Mouse (Mus musculus): ENCODE results near the gene Fbxl8. TPM values are rescaled to one million over a fixed set of nuclear protein-coding genes. Genes with fewer than 3 reads are reported as not detected.

Fbxl8 gene
- polyA plus RNA-seq, 1 experiment = 0.51 TPM

GRCm38 (mm10) chr8:105268342-105269074 is 4.1 kb downstream of the Fbxl8 start:
- Histone ChIP-seq H3K4me3 (ENCODE audit: control insufficient read depth, low read depth, low read length) (peak overlapping the region; percentile 49), H3K27ac (ENCODE audit: control insufficient read depth, insufficient read depth, low read depth, low read length) (no peak overlapping the region), H3K4me1 (ENCODE audit: control insufficient read depth, insufficient read depth, low read length) (peaks cover 34% of the 10 kb centered on the region), H3K27me3 (ENCODE audit: control insufficient read depth, insufficient read depth, low read length) (no peaks in the 10 kb centered on the region), H3K36me3 (ENCODE audit: control insufficient read depth, insufficient read depth, low read length) (no peaks in the 10 kb centered on the region)
- TF ChIP-seq CTCF (IDR thresholded peaks at IDR 0.05; ENCODE audit: control insufficient read depth, insufficient read depth, insufficient replicate concordance, low read depth, low read length) (no peak), POLR2A (IDR thresholded peaks at IDR 0.05; ENCODE audit: control insufficient read depth, low read depth, low read length) (no peak)

- Histone ChIP-seq H3K27ac (ENCODE audit: control insufficient read depth, insufficient read depth, low read depth, low read length) (no peak overlapping the region), H3K4me1 (ENCODE audit: control insufficient read depth, insufficient read depth, low read length) (peaks cover 30% of the 10 kb centered on the region), H3K27me3 (ENCODE audit: control insufficient read depth, insufficient read depth, low read length) (no peaks in the 10 kb centered on the region), H3K36me3 (ENCODE audit: control insufficient read depth, insufficient read depth, low read length) (no peaks in the 10 kb centered on the region), H3K4me3 (ENCODE audit: control insufficient read depth, low read depth, low read length) (peak overlapping the region; percentile 49)
- TF ChIP-seq CTCF (IDR thresholded peaks at IDR 0.05; ENCODE audit: control insufficient read depth, insufficient read depth, insufficient replicate concordance, low read depth, low read length) (no peak), POLR2A (IDR thresholded peaks at IDR 0.05; ENCODE audit: control insufficient read depth, low read depth, low read length) (no peak)
Measured at GRCm38 (mm10) chr8:105269075-105269458, 4.6 kb downstream of the Fbxl8 start.

- TF ChIP-seq POLR2A (IDR thresholded peaks at IDR 0.05; ENCODE audit: control insufficient read depth, low read depth, low read length) = no peak
- no peak for TF ChIP-seq CTCF (IDR thresholded peaks at IDR 0.05; ENCODE audit: control insufficient read depth, insufficient read depth, insufficient replicate concordance, low read depth, low read length)
- no peaks in the 10 kb centered on the region for H3K27me3 ChIP-seq (ENCODE audit: control insufficient read depth, insufficient read depth, low read length)
- no peak within 1 kb of the TSS for H3K27ac ChIP-seq (ENCODE audit: control insufficient read depth, insufficient read depth, low read depth, low read length)
- peaks cover 30% of the 10 kb centered on the region for H3K4me1 ChIP-seq (ENCODE audit: control insufficient read depth, insufficient read depth, low read length)
- H3K4me3 ChIP-seq (ENCODE audit: control insufficient read depth, low read depth, low read length) = peak within 1 kb of the TSS; percentile 49
- H3K36me3 ChIP-seq (ENCODE audit: control insufficient read depth, insufficient read depth, low read length) = no peaks in the 10 kb centered on the region
Measured at GRCm38 (mm10) chr8:105269461-105269947, 5.1 kb downstream of the Fbxl8 start, which contains the start of gene Hsf4. TSS of gene Hsf4 (plus strand) at chr8:105269801.

- Histone ChIP-seq H3K4me3 (ENCODE audit: control insufficient read depth, low read depth, low read length) (peak overlapping the region; percentile 10), H3K27me3 (ENCODE audit: control insufficient read depth, insufficient read depth, low read length) (no peaks in the 10 kb centered on the region)
- TF ChIP-seq POLR2A (IDR thresholded peaks at IDR 0.05; ENCODE audit: control insufficient read depth, low read depth, low read length) (no peak), CTCF (IDR thresholded peaks at IDR 0.05; ENCODE audit: control insufficient read depth, insufficient read depth, insufficient replicate concordance, low read depth, low read length) (no peak)
Measured at GRCm38 (mm10) chr8:105270101-105270915, 5.9 kb downstream of the Fbxl8 start.

GRCm38 (mm10) chr8:105270916-105271186 is 6.4 kb downstream of the Fbxl8 start:
- H3K27me3 ChIP-seq (ENCODE audit: control insufficient read depth, insufficient read depth, low read length) = no peaks in the 10 kb centered on the region
- H3K4me3 ChIP-seq (ENCODE audit: control insufficient read depth, low read depth, low read length) = no peak overlapping the region; the same call in 1 of the 2 replicates
- TF ChIP-seq CTCF (IDR thresholded peaks at IDR 0.05; ENCODE audit: control insufficient read depth, insufficient read depth, insufficient replicate concordance, low read depth, low read length) (no peak), POLR2A (IDR thresholded peaks at IDR 0.05; ENCODE audit: control insufficient read depth, low read depth, low read length) (no peak)
- H3K36me3 ChIP-seq (ENCODE audit: control insufficient read depth, insufficient read depth, low read length) = no peaks in the 10 kb centered on the region
- no peak overlapping the region for H3K27ac ChIP-seq (ENCODE audit: control insufficient read depth, insufficient read depth, low read depth, low read length)
- peaks cover 27% of the 10 kb centered on the region for H3K4me1 ChIP-seq (ENCODE audit: control insufficient read depth, insufficient read depth, low read length)

More at GRCm38 (mm10) chr8:105270101-105270915, 5.9 kb downstream of the Fbxl8 start:
- Histone ChIP-seq H3K36me3 (ENCODE audit: control insufficient read depth, insufficient read depth, low read length) (no peaks in the 10 kb centered on the region), H3K27ac (ENCODE audit: control insufficient read depth, insufficient read depth, low read depth, low read length) (no peak overlapping the region), H3K4me1 (ENCODE audit: control insufficient read depth, insufficient read depth, low read length) (peaks cover 27% of the 10 kb centered on the region)

- Histone ChIP-seq H3K4me3 (ENCODE audit: control insufficient read depth, low read depth, low read length) (no peak overlapping the region), H3K36me3 (ENCODE audit: control insufficient read depth, insufficient read depth, low read length) (no peaks in the 10 kb centered on the region)
- TF ChIP-seq CTCF (IDR thresholded peaks at IDR 0.05; ENCODE audit: control insufficient read depth, insufficient read depth, insufficient replicate concordance, low read depth, low read length) = no peak
- TF ChIP-seq POLR2A (IDR thresholded peaks at IDR 0.05; ENCODE audit: control insufficient read depth, low read depth, low read length) = no peak
Measured at GRCm38 (mm10) chr8:105275387-105275786, 10.9 kb downstream of the Fbxl8 start.

GRCm38 (mm10) chr8:105275840-105276239 is 11.4 kb downstream of the Fbxl8 start, which contains the start of gene Nol3:
TSS of gene Nol3 (plus strand) at chr8:105276140.
- H3K27me3 ChIP-seq (ENCODE audit: control insufficient read depth, insufficient read depth, low read length) = no peaks in the 10 kb centered on the region
- H3K4me1 ChIP-seq (ENCODE audit: control insufficient read depth, insufficient read depth, low read length) = peaks cover 13% of the 10 kb centered on the region
- peak within 1 kb of the TSS; percentile 33 for H3K4me3 ChIP-seq (ENCODE audit: control insufficient read depth, low read depth, low read length)
- TF ChIP-seq POLR2A (IDR thresholded peaks at IDR 0.05; ENCODE audit: control insufficient read depth, low read depth, low read length) (no peak), CTCF (IDR thresholded peaks at IDR 0.05; ENCODE audit: control insufficient read depth, insufficient read depth, insufficient replicate concordance, low read depth, low read length) (no peak)
- no peaks in the 10 kb centered on the region for H3K36me3 ChIP-seq (ENCODE audit: control insufficient read depth, insufficient read depth, low read length)
- no peak within 1 kb of the TSS for H3K27ac ChIP-seq (ENCODE audit: control insufficient read depth, insufficient read depth, low read depth, low read length)

More at GRCm38 (mm10) chr8:105275387-105275786, 10.9 kb downstream of the Fbxl8 start:
- no peak overlapping the region for H3K27ac ChIP-seq (ENCODE audit: control insufficient read depth, insufficient read depth, low read depth, low read length)
- no peaks in the 10 kb centered on the region for H3K27me3 ChIP-seq (ENCODE audit: control insufficient read depth, insufficient read depth, low read length)
- H3K4me1 ChIP-seq (ENCODE audit: control insufficient read depth, insufficient read depth, low read length) = peaks cover 17% of the 10 kb centered on the region

Data from testis, adult 2 months (tissue).